Mouse (Mus musculus) liver, adult (tissue): ENCODE data around the gene Sptan1.

Source experiments
- GATA4 ChIP-seq: IDR thresholded peaks from 2 replicates; pipeline ENCODE4 v1.6.1; 2014; ENCODE audit warnings: mild to moderate bottlenecking, low read length; ENCODE audit not compliant: insufficient replicate concordance

Sptan1 gene

DNA sequence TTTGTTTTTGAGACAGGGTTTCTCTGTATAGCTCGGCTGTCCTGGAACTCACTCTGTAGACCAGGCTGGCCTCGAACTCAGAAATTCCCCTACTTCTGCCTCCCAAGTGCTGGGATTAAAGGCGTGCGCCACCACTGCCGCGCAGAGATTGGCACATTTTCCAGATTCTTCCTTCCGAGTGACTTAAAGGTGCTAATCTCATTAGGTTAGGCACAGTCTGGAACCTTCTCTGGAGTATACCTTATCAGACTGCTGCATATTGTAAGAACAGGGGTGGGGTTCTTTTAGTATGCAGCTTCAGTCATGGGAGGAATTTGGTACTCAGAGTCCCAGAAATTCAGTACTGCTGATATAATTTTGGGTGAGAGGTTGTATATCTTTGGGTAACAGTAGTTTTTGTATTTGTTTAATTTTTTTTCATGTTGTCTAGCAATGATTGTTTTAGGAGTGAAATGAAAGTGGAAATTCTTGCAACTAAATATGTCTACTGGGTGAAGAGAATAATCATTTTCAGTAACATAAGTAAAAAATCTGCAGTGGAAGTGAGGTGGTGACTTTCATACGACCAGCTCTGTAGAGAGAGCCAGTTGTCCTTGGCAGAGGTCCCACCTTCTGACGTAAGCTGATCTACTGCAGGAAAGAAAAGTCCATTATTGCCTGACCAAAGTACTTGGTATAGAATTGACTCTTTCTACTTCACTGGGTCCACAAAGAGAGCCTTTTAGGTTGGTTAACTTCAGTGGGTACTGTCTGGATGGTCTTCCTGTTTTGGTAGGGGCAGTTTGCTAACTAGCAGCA is 6.7 kb downstream of the Sptan1 start:
- TF ChIP-seq GATA4: no peak

DNA sequence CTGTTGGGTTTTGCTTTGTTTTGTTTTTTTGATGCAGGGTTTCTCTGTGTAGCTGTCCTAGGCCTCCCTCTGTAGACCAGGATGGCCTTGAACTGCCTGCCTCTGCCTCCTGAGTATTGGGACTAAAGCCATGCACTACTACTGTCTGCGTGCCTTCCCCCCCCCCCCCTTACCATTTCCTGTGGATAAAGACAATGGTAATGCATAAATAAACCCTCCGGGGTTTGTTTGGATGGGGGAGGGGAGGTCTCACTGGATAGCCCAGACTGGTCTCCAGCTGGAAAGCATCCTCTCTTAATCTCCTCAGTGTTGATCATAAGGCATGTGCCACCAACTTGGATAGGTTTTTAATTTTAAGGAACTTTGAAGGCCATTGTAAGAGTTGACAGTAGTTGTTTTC is 8.2 kb downstream of the Sptan1 start:
- no peak for TF ChIP-seq GATA4

- TF ChIP-seq GATA4: no peak
Observed at GRCm38 (mm10) chr2:29977307-29977706, 11.9 kb downstream of the Sptan1 start.

DNA sequence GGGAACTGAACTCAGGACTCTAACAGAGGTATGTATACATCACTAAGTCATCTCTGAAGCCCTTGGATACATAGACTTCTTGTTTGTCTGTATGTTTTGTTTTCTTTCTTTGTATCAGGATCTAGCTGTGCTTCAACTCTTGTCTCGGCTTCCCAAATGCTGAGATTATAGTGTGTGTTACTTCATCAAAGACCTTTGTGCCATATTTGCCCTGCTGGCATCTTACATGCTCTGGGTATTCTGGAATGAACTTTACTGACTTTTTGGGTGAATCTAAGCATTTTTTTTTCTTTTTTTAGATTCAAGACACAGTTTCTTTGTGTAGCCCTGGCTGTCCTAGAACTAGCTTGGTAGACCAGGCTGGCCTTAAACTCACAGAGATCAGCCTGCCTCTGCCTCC is 15.3 kb downstream of the Sptan1 start:
- TF ChIP-seq GATA4: no peak

- TF ChIP-seq GATA4: no peak
Observed at GRCm38 (mm10) chr2:29991962-29992361, 26.6 kb downstream of the Sptan1 start.

DNA sequence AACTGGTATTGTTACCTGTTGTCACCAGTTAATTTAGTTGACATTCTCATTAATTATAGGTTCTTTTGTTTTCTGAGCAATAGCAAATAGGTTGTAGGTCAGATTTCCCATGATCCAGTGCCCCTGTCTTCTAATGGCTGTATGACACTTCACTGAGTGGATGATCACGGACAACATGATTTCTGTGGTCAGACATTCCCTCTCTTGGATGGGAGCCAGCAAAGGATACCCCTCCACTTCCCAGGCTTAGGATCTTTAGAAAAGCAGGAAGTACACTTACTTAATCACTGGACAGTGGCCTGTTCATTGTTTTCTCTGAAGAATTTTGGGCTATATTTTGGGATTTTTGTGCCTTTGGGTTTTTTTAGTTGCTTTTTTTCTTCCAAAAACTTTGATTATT is 43.7 kb downstream of the Sptan1 start:
- TF ChIP-seq GATA4: no peak

DNA sequence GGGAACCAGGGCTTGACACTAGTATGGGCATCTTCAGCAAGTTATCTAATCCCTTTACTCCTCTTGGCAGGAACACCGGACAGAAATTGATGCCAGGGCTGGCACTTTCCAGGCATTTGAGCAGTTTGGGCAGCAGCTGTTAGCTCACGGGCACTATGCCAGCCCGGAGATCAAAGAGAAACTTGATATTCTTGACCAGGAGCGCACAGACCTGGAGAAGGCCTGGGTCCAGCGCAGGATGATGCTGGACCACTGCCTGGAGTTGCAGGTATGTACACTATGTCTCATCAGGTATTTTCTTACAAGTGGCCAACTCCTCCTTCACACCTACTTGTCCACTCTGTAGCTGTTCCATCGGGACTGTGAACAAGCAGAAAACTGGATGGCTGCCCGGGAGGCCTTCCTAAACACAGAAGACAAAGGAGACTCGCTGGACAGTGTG is 45.5 kb downstream of the Sptan1 start:
- no peak for TF ChIP-seq GATA4

DNA sequence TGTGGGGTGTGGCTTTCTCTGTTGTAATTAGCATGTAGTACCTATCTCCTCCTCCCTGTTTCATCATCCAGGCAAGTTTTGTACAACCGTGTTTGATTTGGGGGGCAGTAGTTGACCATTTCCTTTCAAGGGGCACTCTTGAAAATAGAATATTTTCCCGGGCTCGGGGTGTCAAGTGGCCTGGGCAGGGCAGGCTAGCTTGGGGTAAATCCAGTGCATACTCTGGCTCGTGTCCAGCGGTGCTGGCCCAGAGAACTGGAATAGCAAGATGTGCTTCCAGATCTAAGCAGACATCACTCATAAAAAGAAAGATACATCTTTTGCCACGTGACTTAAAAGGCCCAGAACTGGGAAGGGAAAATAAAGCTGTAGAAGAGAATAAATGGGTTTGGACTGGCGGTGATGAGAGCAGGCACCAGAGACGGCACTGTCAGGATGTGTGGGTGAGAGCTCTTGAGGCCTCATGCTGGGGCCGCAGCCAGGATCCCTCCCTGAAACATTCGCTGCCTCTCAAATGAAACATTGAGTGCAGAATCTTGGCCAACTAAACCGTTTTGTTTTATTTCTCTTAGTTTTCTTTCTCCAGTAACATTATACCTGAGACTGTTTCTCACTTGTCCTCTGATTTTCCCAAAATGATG is 49.1 kb downstream of the Sptan1 start:
- TF ChIP-seq GATA4: no peak

GRCm38 (mm10) chr2:30025454-30025853 is 60.1 kb downstream of the Sptan1 start:
- TF ChIP-seq GATA4: no peak

- TF ChIP-seq GATA4: no peak
Observed at GRCm38 (mm10) chr2:30026997-30027396, 61.6 kb downstream of the Sptan1 start.

DNA sequence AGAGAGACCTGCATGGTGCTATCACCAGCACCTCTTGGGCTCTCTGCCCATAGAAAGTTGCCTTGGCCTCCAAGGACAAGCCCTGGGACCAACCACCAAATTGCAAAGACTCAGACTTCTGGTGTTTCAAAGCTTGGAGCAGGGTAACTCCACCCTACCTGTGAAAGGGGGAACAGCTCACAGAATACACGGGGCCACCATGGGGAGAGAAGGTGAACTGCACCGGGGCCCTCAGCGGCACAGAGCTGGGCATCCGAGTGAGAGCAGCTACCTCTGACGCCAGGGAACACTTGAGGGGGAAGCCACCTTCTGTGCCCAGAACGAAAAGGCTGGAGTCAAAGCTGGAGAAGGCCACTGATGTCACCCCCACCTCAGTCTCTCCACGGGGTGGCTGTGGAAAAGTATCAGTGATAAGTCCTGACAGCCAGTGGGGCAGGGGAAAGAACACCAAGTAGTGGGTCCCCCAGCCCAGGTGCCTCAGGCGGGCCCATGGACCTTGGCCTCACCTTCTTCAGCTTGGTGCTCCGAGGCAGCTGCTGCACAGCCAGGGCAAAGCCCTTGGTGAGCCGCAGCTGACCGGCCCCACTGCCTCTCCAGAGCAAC is 67.0 kb downstream of the Sptan1 start:
- no peak for TF ChIP-seq GATA4

GRCm38 (mm10) chr2:30032957-30033356 is 67.6 kb downstream of the Sptan1 start:
- TF ChIP-seq GATA4: no peak

- TF ChIP-seq GATA4: no peak
Observed at GRCm38 (mm10) chr2:30037762-30038161, 72.4 kb downstream of the Sptan1 start.

- TF ChIP-seq GATA4: no peak
Observed at GRCm38 (mm10) chr2:30038370-30038769, 73.0 kb downstream of the Sptan1 start.

- no peak for TF ChIP-seq GATA4
Observed at GRCm38 (mm10) chr2:30039687-30040086, 74.3 kb downstream of the Sptan1 start.

DNA sequence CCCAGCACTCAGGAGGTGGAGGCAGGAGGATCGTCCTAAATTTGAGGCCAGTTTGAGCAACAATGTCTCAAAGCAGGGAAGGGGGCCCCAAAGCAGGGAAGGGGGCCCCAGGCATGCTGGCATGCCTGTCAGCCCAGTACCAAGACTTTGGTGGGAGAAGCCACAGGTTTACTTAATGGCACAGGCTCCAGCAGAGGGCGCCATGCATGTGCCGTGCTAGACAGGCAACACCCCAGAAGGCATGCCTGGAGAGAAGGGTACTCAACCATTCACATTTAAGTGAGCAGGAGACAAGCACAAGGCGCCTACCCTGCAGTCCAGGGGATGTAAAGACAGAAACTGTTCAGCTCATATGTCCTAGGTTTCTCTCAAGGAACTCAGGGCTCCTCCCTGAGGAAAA is 77.1 kb downstream of the Sptan1 start:
- TF ChIP-seq GATA4: no peak
